In the genomic region with DNA sequence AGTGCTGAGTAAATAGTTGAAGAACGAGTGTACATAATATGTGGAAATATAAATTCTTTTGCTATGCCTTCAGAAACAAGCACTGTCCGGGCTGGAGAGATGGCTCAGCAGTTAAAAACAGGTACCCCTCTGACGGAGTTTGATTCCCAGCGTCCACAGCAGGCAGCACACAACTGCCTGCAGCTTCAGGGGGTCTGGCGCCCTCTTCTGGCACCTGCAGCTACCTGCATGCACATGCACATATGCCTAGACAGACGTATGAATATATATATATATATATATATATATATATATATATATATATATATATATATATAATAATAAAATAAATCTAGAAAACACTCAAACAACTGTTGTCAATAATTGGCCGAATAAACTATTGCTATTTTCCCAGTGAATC, we compare ENCODE assay signal across 24 mouse cellular contexts. TPM values are rescaled to one million over a fixed set of nuclear protein-coding genes. Genes with fewer than 3 reads are reported as not detected.
DNase-seq lines count a peak whose midpoint lies in the region; ATAC-seq and TF ChIP-seq lines count a peak whose summit lies in the region.
"Had no signal": no experiment of that assay in that cellular context is flagged by ENCODE, and none has a peak within 500 bp of the region (broad histone marks: within the 10 kb centered on the region; RNA-seq: fewer than 3 reads in every experiment).

No protein-coding gene starts in this region.

- 0 out of 2 replicates have a peak, but pooled peaks cover 2% of the 10 kb centered on the region for H3K27me3 ChIP-seq in liver, postnatal 0 days (ENCODE audit: insufficient read depth, low read length)
- no peaks in the 10 kb centered on the region for H3K27me3 ChIP-seq in ES-Bruce4 (ENCODE audit: control insufficient read depth, insufficient read depth, low read length, poor library complexity, severe bottlenecking)
- H3K27me3 ChIP-seq: embryonic facial prominence, embryonic 12.5 days; forebrain, embryonic 15.5 days; heart, embryonic 15.5 days; Patski had no signal

- H3K36me3 ChIP-seq in liver, postnatal 0 days (replicated peaks; ENCODE audit: insufficient read depth, low read length) = no peaks in the 10 kb centered on the region
- H3K36me3 ChIP-seq in ES-Bruce4 (ENCODE audit: control insufficient read depth, insufficient read depth, low read length, poor library complexity, severe bottlenecking) = no peaks in the 10 kb centered on the region
- H3K36me3 ChIP-seq: embryonic facial prominence, embryonic 12.5 days; forebrain, embryonic 15.5 days; heart, embryonic 15.5 days; hindbrain, embryonic 10.5 days; hindbrain, embryonic 15.5 days had no signal

- H3K4me2 ChIP-seq in liver, postnatal 0 days (ENCODE audit: low read depth, low read length) = no peak overlapping the region
- H3K4me2 ChIP-seq: embryonic facial prominence, embryonic 12.5 days; forebrain, embryonic 15.5 days; heart, embryonic 11.5 days; heart, embryonic 15.5 days; hindbrain, embryonic 15.5 days had no signal

- H3K9me3 ChIP-seq in liver, postnatal 0 days (ENCODE audit: low read length) = no peaks in the 10 kb centered on the region
- H3K9me3 ChIP-seq in ES-Bruce4 (replicated peaks; ENCODE audit: control insufficient read depth, insufficient read depth, low read length, poor library complexity, severe bottlenecking) = no peaks in the 10 kb centered on the region
- H3K9me3 ChIP-seq: embryonic facial prominence, embryonic 12.5 days; heart, embryonic 15.5 days; hindbrain, embryonic 15.5 days had no signal

- TF ChIP-seq POLR2A in ES-Bruce4 (IDR thresholded peaks at IDR 0.05; ENCODE audit: insufficient read depth, low read length) = no peak

- no peak overlapping the region for H3K27ac ChIP-seq in liver, postnatal 0 days (ENCODE audit: low read depth)
- H3K27ac ChIP-seq in ES-Bruce4 (ENCODE audit: insufficient read depth, low read length) = no peak overlapping the region
- H3K27ac ChIP-seq: embryonic facial prominence, embryonic 12.5 days; forebrain, embryonic 15.5 days; heart, adult 2 months; heart, embryonic 15.5 days; hindbrain, embryonic 10.5 days; hindbrain, embryonic 15.5 days had no signal

- no peaks in the 10 kb centered on the region for H3K4me1 ChIP-seq in liver, postnatal 0 days (ENCODE audit: insufficient read depth)
- H3K4me1 ChIP-seq in ES-Bruce4 (ENCODE audit: control insufficient read depth, insufficient read depth, low read length) = no peaks in the 10 kb centered on the region
- H3K4me1 ChIP-seq: embryonic facial prominence, embryonic 12.5 days; forebrain, embryonic 15.5 days; hindbrain, embryonic 15.5 days had no signal

- no peak overlapping the region for H3K4me3 ChIP-seq in liver, postnatal 0 days (ENCODE audit: low read depth, low read length)
- H3K4me3 ChIP-seq in ES-Bruce4 (ENCODE audit: low read depth, low read length) = no peak overlapping the region
- H3K4me3 ChIP-seq: embryonic facial prominence, embryonic 12.5 days; forebrain, embryonic 15.5 days; heart, adult 2 months; heart, embryonic 15.5 days; hindbrain, embryonic 10.5 days; hindbrain, embryonic 15.5 days had no signal

- no peak for DNase-seq in liver, postnatal 0 days
- no peak for DNase-seq in liver
- DNase-seq in R1 (ENCODE audit: low read depth, low spot score) = peak; percentile 29
- DNase-seq in testis, postnatal 10 days (ENCODE audit: low spot score) = peak; percentile 38
- no peak for DNase-seq in heart, postnatal 4 days
- DNase-seq in cerebellum, postnatal 14 days = no peak
- DNase-seq: adrenal gland, adult 8-10 months; adrenal gland, postnatal 36 days; cerebellum, adult 11 months; cerebellum, adult 8-10 months; cerebellum, postnatal 25 days; gastrocnemius, postnatal 14 days; heart, adult 2 months; heart, postnatal 14 days had no signal

- H3K9ac ChIP-seq in liver, postnatal 0 days (replicated peaks) = no peak overlapping the region
- no peak overlapping the region for H3K9ac ChIP-seq in ES-Bruce4 (ENCODE audit: low read depth, poor library complexity, severe bottlenecking)
- H3K9ac ChIP-seq: embryonic facial prominence, embryonic 12.5 days; forebrain, embryonic 15.5 days; heart, embryonic 15.5 days; hindbrain, embryonic 15.5 days had no signal

- TF ChIP-seq CTCF in liver, postnatal 0 days (IDR thresholded peaks at IDR 0.05; ENCODE audit: low read depth) = 0 out of 2 replicates have a peak, but pooled peaks have one; percentile 5
- TF ChIP-seq CTCF in ES-Bruce4 (IDR thresholded peaks at IDR 0.05; ENCODE audit: low read depth, low read length) = peak; percentile 52

- no peak for ATAC-seq in liver, postnatal 0 days
- ATAC-seq: forebrain, embryonic 15.5 days; Patski had no signal

- WGBS in liver, postnatal 0 days (ENCODE audit: insufficient replicate concordance) = 77% methylated on average over 7 of the region's 7 CpGs

- no peak for TF ChIP-seq EP300 in liver, postnatal 0 days (IDR thresholded peaks at IDR 0.05; ENCODE audit: low read depth)
- TF ChIP-seq EP300 in ES-Bruce4 (IDR thresholded peaks at IDR 0.05; ENCODE audit: insufficient read depth, low read depth, low read length) = no peak

RNA-seq across cellular contexts. Expression of gene Pitx1, which starts 35.4 kb away (rescaled TPM):
- polyA plus RNA-seq in liver, postnatal 0 days (2015; fragmentation: Nextera tagmentation; extraction: Ambion mirVana) = not detected in 2 replicates
- 0.27 and 0.33 TPM in 2 replicates for polyA plus RNA-seq in ES-Bruce4 (2011; ENCODE audit: insufficient read depth, insufficient read length, low read depth, missing spikeins)
- not detected for total RNA-seq in heart, postnatal 4 days (2021)
- total RNA-seq: adrenal gland, adult 8-10 months; adrenal gland, postnatal 36 days; heart, adult 2 months; heart, postnatal 14 days had no signal
- polyA plus RNA-seq: cortical plate, adult 2 months; forebrain, embryonic 15.5 days; gonadal fat pad, adult 2 months; Patski had no signal

Comparison
In these comparisons a context has a peak if more than half of its experiments do, and no peak if none do; other contexts are left out.
1. DNase-seq: peak in R1 (single experiment) and testis, postnatal 10 days (single experiment); none in liver, postnatal 0 days (single experiment), liver (single experiment), heart, postnatal 4 days (single experiment) and cerebellum, postnatal 14 days (0 of 2).